Mouse (Mus musculus): Measurements from ENCODE around the gene Gm45062. TPM values are rescaled to one million over a fixed set of nuclear protein-coding genes. Genes with fewer than 3 reads are reported as not detected.
A peak's percentile ranks its signal among the peaks of the same experiment; 100 is the strongest.

Gm45062 gene
- total and polyA plus RNA-seq, 3 experiments = 2.2 to 3.6 TPM; not detected in 1

DNA sequence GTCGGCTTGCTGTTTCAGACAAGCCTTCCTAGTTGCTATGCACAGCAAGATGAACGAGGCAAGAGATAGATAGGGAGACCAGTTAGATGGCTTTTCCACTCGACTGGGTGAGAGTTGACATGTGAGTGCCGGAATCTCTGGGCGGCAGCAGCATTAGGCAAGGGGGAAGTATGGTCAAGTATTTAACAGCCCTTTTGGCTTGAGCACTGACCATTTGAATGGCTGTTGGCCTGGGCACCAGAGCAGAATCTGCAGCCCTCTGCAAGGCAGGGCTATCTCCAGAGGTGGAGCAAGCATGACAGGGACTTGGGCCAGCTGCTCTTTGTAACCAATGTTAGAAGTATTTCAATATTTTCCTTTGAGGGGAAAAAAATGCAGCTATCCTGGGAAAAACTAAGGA is 213.7 kb downstream of the Gm45062 start:
- no peaks in the 10 kb centered on the region for H3K27me3 ChIP-seq (ENCODE audit: control insufficient read depth in 1 of 2, insufficient read depth in 2 of 2, low read length in 2 of 2)
- TF ChIP-seq JUND (IDR thresholded peaks at IDR 0.05; ENCODE audit: low read depth, low read length) (no peak), POLR2AphosphoS2 (IDR thresholded peaks at IDR 0.05; ENCODE audit: low read length) (no peak), MAX (IDR thresholded peaks at IDR 0.05; ENCODE audit: low read length) (no peak), HCFC1 (IDR thresholded peaks at IDR 0.05; ENCODE audit: low read depth, low read length) (no peak), POLR2AphosphoS5 (IDR thresholded peaks at IDR 0.05; ENCODE audit: borderline replicate concordance, low read depth, low read length) (no peak), USF2 (IDR thresholded peaks at IDR 0.05; ENCODE audit: borderline replicate concordance in 1 of 2, insufficient read depth in 1 of 2, low read depth in 1 of 2, low read length in 2 of 2) (no peak), TBP (IDR thresholded peaks at IDR 0.05; ENCODE audit: low read depth, low read length) (no peak), TAL1 (IDR thresholded peaks at IDR 0.05; ENCODE audit: low read length) (no peak), NELFE (IDR thresholded peaks at IDR 0.05; ENCODE audit: low read depth, low read length) (no peak), ELF1 (IDR thresholded peaks at IDR 0.05; ENCODE audit: low read depth, low read length) (no peak), MAFK (IDR thresholded peaks at IDR 0.05; ENCODE audit: borderline replicate concordance, low read depth, low read length) (no peak), MAZ (IDR thresholded peaks at IDR 0.05; ENCODE audit: low read depth, low read length) (no peak), KAT2A (conservative IDR thresholded peaks at IDR 0.05; ENCODE audit: low read depth, low read length) (no peak), CTCF (IDR thresholded peaks at IDR 0.05 in 2 of 3, conservative IDR thresholded peaks at IDR 0.05 in 1 of 3; ENCODE audit: control insufficient read depth in 1 of 3, insufficient read depth in 1 of 3, low read depth in 2 of 3, low read length in 3 of 3, poor library complexity in 1 of 3, severe bottlenecking in 1 of 3) (no peak), SIN3A (IDR thresholded peaks at IDR 0.05; ENCODE audit: low read length) (no peak)
- peaks cover 5 to 10% of the 10 kb centered on the region in 2 experiments; a peak in 3 of 4 replicates for H3K4me1 ChIP-seq (ENCODE audit: control insufficient read depth in 1 of 2, insufficient read depth in 2 of 2, low read length in 2 of 2)
- H3K27ac ChIP-seq (ENCODE audit: control insufficient read depth, low read depth, low read length) = no peak overlapping the region; the same call in 1 of the 2 replicates
- no peaks in the 10 kb centered on the region for H3K9me3 ChIP-seq (replicated peaks; ENCODE audit: insufficient read depth, low read length)
- peak overlapping the region in 1 of 2 experiments; percentile 7; a peak in 1 of 4 replicates for H3K4me3 ChIP-seq (ENCODE audit: control insufficient read depth in 1 of 2, insufficient read depth in 1 of 2, low read depth in 2 of 2, low read length in 2 of 2)
- DNase-seq (ENCODE audit: low read depth, low spot score) = no peak
- no peaks in the 10 kb centered on the region for H3K79me2 ChIP-seq (ENCODE audit: control insufficient read depth, insufficient read depth, low read length, poor library complexity)
- H3K36me3 ChIP-seq (ENCODE audit: control insufficient read depth in 1 of 2, insufficient read depth in 2 of 2, low read length in 2 of 2) = peaks cover 0 to 2% of the 10 kb centered on the region in 2 experiments; a peak in 2 of 4 replicates
- H3K9ac ChIP-seq (ENCODE audit: control insufficient read depth, low read depth, low read length, poor library complexity, severe bottlenecking) = peak overlapping the region; percentile 8; the same call in 1 of the 2 replicates

DNA sequence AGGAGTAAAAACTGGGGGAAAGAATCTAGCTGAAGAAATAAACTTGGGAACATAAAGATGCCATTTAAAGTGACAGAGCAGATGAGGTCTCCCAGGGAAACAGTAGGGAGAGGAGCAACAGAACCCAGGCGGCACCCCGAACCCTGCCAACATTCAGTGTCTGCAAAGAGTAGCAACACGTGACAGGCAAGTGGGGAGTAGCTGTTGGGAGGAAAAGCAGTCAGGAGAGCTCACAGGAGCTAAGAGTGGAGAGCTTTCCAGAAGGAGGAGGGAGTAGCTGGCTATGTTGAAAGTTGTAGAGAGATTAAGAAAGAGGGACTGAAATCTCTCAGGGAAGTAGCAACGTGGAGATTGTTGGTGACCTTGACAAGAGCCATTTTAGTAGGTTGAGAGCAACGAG is 214.2 kb downstream of the Gm45062 start:
- Histone ChIP-seq H3K9me3 (replicated peaks; ENCODE audit: insufficient read depth, low read length) (no peaks in the 10 kb centered on the region), H3K27ac (ENCODE audit: control insufficient read depth, low read depth, low read length) (no peak overlapping the region), H3K27me3 (ENCODE audit: control insufficient read depth in 1 of 2, insufficient read depth in 2 of 2, low read length in 2 of 2) (no peaks in the 10 kb centered on the region), H3K36me3 (ENCODE audit: control insufficient read depth in 1 of 2, insufficient read depth in 2 of 2, low read length in 2 of 2) (peaks cover 0 to 2% of the 10 kb centered on the region in 2 experiments; a peak in 2 of 4 replicates), H3K79me2 (ENCODE audit: control insufficient read depth, insufficient read depth, low read length, poor library complexity) (no peaks in the 10 kb centered on the region), H3K4me1 (ENCODE audit: control insufficient read depth in 1 of 2, insufficient read depth in 2 of 2, low read length in 2 of 2) (peaks cover 5 to 10% of the 10 kb centered on the region in 2 experiments; a peak in 3 of 4 replicates), H3K4me3 (ENCODE audit: control insufficient read depth in 1 of 2, insufficient read depth in 1 of 2, low read depth in 2 of 2, low read length in 2 of 2) (no peak overlapping the region), H3K9ac (ENCODE audit: control insufficient read depth, low read depth, low read length, poor library complexity, severe bottlenecking) (no peak overlapping the region)
- TF ChIP-seq CHD2 (IDR thresholded peaks at IDR 0.05; ENCODE audit: low read length) = no peak
- no peak for TF ChIP-seq NRF1 (IDR thresholded peaks at IDR 0.05; ENCODE audit: insufficient read depth, low read depth, low read length, poor library complexity, severe bottlenecking)
- no peak for TF ChIP-seq TBP (IDR thresholded peaks at IDR 0.05; ENCODE audit: low read depth, low read length)
- TF ChIP-seq TAL1 (IDR thresholded peaks at IDR 0.05; ENCODE audit: low read length) = no peak
- no peak for TF ChIP-seq TCF12 (IDR thresholded peaks at IDR 0.05; ENCODE audit: low read depth, low read length)
- TF ChIP-seq GABPA (IDR thresholded peaks at IDR 0.05; ENCODE audit: low read depth, low read length) = no peak
- no peak for TF ChIP-seq KAT2A (conservative IDR thresholded peaks at IDR 0.05; ENCODE audit: low read depth, low read length)
- TF ChIP-seq ZC3H11A (IDR thresholded peaks at IDR 0.05; ENCODE audit: low read depth, low read length) = no peak
- no peak for TF ChIP-seq HCFC1 (IDR thresholded peaks at IDR 0.05; ENCODE audit: low read depth, low read length)
- no peak for TF ChIP-seq MXI1 (IDR thresholded peaks at IDR 0.05; ENCODE audit: low read depth, low read length)
- TF ChIP-seq ELF1 (IDR thresholded peaks at IDR 0.05; ENCODE audit: low read depth, low read length) = no peak
- TF ChIP-seq POLR2AphosphoS5 (IDR thresholded peaks at IDR 0.05; ENCODE audit: borderline replicate concordance, low read depth, low read length) = no peak
- no peak for TF ChIP-seq SIN3A (IDR thresholded peaks at IDR 0.05; ENCODE audit: low read length)
- no peak for TF ChIP-seq ZKSCAN1 (IDR thresholded peaks at IDR 0.05; ENCODE audit: low read depth, low read length)
- no peak for TF ChIP-seq POLR2A (IDR thresholded peaks at IDR 0.05; ENCODE audit: control insufficient read depth in 1 of 2, insufficient read depth in 1 of 2, low read depth in 1 of 2, low read length in 2 of 2, poor library complexity in 1 of 2)
- TF ChIP-seq MAFK (IDR thresholded peaks at IDR 0.05; ENCODE audit: borderline replicate concordance, low read depth, low read length) = no peak
- no peak for TF ChIP-seq MYB (IDR thresholded peaks at IDR 0.05; ENCODE audit: low read depth, low read length)
- TF ChIP-seq NELFE (IDR thresholded peaks at IDR 0.05; ENCODE audit: low read depth, low read length) = no peak
- no peak for DNase-seq (ENCODE audit: low read depth, low spot score)
